Mouse (Mus musculus): Measurements from ENCODE around the gene Dscaml1.

The Dscaml1 gene

GRCm38 (mm10) chr9:45454889-45455610 lies 28.6 kb downstream of the Dscaml1 start:
- no peak for DNase-seq (ENCODE audit: low spot score)

GRCm38 (mm10) chr9:45457200-45457599 lies 30.8 kb downstream of the Dscaml1 start:
- DNase-seq (ENCODE audit: low spot score), result no peak

- no peak for DNase-seq (ENCODE audit: low spot score)
Measured at GRCm38 (mm10) chr9:45458363-45458762, 31.9 kb downstream of the Dscaml1 start.

DNA sequence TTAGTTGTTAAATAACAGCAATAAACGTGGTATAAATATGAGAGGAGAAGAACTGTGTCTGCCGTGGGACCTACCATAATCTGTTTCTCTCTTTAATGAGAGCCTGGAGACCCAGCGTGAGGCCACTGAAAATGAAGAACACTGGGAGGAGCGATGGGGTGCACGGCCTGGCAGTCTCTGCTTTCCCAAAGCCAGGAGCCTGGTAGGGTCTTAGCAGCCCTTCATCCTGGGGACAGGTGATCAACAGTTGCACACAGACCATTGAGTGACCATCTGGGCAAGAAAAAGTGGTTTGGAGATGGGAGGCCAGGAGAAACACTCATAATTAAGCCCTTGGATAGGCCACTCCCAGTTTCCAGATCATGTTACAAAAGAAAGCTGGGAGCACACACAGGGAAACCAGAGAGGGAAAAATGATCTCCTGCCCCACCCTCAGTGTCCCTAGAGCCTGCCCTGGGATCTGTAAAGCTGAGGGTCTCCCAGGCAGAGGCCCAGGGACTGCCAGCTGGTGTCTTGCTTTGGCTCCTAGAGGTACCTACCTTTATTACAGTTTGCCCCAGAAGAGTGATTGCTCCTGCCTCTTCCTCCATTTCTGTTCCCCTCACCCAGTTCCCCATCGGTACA lies 39.1 kb downstream of the Dscaml1 start:
- DNase-seq (ENCODE audit: low spot score), result no peak

- DNase-seq (ENCODE audit: low spot score), result no peak
Measured at GRCm38 (mm10) chr9:45468235-45468634, 41.8 kb downstream of the Dscaml1 start.

DNA sequence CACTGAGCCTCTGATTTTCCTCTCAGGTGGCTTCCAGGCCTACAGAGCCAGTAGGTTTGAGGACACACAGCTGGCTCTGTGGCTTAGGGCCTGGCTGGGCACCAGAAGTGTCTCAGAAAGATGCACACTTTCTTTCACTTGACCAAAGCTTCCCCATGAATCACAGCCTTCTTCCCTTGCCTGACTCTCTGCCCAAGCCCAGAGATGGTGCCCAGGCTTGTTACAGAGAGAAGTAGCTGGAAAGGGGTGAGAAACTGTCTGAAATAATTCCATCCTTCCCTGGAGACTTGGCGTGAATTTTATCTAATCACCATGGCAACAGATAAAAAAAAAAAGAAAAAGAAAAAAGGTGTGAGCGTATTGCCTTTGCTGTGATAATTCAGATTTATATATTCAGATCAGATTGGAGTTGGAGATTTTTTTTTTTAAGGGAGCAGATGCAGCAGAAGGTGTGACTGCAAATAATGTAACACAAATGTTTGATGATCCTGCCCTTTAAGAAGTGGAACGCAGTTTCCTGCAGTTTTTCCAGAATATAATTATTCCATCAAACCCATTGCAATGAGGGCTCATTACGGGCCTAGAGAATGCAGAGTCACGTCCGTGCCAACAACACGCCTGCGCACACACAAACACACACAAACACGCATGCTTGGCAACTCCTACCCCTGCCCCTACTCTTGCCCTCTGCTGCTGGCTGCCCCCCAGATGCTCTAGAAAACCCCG lies 44.5 kb downstream of the Dscaml1 start:
- DNase-seq (ENCODE audit: low spot score), result no peak

- DNase-seq (ENCODE audit: low spot score), result no peak
Measured at GRCm38 (mm10) chr9:45471691-45472090, 45.3 kb downstream of the Dscaml1 start.

- no peak for DNase-seq (ENCODE audit: low spot score)
Measured at GRCm38 (mm10) chr9:45474874-45475273, 48.4 kb downstream of the Dscaml1 start.

GRCm38 (mm10) chr9:45480936-45481335 lies 54.5 kb downstream of the Dscaml1 start:
- no peak for DNase-seq (ENCODE audit: low spot score)

GRCm38 (mm10) chr9:45486665-45487074 lies 60.2 kb downstream of the Dscaml1 start:
- DNase-seq (ENCODE audit: low spot score), result no peak

DNA sequence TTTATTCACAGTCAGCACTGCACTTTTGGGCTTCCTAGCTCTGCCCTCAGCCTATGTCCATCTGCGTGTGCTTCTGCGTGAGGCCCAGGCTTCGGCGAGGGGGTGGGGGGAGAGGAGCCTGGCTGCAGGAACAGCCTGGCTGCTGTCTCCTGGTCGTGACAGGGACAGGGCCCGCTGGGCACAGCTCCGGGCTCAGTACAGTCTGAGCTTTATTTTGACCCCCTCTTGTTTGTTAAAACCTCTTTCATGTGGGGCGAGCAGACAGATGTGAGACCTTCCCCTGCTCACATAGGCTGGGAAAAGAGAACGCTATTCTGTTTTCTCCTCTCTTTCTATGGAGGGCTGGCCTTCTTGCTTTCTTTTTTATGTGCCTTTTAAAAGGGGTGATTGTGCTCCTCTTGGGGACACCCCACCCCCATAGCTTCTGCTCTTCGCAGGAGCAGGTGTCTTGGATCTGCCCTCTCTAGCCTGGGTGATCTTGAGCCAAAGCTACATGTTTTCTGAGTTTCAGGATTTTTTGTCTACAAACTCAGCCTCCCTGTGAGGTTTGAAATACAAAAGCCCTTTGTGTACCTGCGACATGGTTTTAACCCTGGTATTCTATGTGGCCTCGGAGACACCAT lies 60.9 kb downstream of the Dscaml1 start:
- no peak for DNase-seq (ENCODE audit: low spot score)

DNA sequence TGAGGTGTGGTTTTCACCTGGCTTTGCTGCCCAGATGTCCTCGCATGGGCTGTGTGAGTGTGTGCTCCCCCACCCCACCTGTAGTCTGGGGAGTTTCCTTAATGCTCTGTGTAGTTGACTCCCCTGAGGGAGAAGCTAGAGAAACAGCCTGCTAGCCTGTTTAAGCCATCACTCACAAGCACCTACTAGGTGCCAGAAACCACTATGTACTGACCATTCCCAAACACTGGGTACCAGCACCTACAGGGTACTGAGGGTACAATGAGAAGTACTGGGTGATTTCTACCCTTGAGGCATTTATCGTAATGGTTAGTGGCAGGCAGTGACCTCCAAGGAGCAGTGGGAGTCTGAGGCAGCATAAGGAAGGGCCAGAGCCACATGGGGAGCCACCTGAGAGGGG lies 64.5 kb downstream of the Dscaml1 start:
- no peak for DNase-seq (ENCODE audit: low spot score)

DNA sequence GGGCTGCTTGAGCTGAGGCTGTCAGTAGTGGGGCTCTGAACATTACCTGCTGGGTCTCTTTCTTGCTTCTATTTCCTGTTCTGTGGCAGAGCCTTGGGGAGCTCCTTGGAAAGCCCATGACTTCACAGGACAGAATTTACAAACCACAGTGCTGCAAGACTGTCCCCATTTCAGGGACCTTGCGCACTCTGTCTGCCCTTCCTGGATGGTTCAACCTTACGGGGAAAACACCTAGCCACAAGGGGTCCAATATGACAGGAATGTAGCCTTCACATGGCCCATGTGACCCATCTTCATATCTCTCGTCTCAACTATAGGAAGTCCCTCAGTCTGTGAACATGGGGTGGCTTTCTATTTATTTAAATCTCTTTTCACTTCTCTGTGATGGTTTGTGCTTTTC lies 68.5 kb downstream of the Dscaml1 start:
- no peak for DNase-seq (ENCODE audit: low spot score)

GRCm38 (mm10) chr9:45496340-45496739 lies 69.9 kb downstream of the Dscaml1 start:
- DNase-seq (ENCODE audit: low spot score), result no peak

GRCm38 (mm10) chr9:45496944-45497343 lies 70.5 kb downstream of the Dscaml1 start:
- DNase-seq (ENCODE audit: low spot score), result no peak

DNA sequence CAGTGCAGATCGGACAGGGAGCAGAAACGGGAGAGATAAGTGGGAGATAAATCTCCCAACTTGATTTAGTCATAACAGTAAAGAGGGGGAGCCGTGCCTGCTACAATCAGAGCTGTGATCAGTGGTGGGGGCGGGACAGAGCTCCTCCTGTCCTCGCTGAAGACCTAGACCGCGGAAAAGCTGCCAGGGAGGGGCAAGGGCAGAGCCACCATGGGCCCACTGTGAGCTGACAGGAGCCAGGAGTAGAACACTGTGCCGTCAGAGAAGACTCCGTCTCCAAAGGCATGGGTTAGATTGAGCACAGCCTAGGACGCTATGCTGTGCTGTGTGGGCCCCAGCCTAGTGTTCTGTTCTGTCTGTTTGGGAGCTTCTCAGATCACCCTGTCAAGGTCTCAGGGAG lies 72.8 kb downstream of the Dscaml1 start:
- peak; percentile 51 for DNase-seq (ENCODE audit: low spot score)

- peak; percentile 67 for DNase-seq (ENCODE audit: low spot score)
Measured at GRCm38 (mm10) chr9:45500071-45500595, 73.7 kb downstream of the Dscaml1 start.

DNA sequence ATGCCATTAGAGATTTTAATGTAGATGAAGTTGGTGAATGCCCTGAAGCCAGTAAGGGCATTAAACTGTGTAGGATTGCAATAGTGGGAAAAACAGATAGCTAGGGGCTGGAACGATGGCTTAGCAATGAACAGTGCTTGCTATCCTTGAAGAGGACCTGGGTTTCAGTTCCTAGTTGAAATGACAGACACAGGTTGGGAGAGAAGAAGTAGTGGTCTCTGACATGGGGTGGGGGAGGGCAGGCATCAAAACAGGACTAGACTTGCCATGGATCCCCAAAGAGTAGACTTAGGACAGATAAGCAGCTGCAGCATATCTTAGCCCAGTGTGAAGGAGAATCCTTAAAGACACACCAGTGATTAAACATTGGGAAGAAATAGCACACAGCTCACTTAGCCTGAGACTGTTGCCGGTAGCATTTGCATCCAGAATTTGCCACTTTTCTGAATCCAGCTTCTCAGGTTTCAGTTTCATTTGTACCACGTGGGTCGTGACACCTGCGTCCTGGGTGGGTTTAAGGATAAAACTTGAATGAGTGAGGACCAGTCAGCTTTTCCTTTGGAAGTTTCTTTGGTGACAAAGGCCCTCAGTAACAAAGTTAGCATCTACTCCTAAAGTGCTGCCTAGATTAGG lies 75.0 kb downstream of the Dscaml1 start:
- DNase-seq (ENCODE audit: low spot score), result no peak

DNA sequence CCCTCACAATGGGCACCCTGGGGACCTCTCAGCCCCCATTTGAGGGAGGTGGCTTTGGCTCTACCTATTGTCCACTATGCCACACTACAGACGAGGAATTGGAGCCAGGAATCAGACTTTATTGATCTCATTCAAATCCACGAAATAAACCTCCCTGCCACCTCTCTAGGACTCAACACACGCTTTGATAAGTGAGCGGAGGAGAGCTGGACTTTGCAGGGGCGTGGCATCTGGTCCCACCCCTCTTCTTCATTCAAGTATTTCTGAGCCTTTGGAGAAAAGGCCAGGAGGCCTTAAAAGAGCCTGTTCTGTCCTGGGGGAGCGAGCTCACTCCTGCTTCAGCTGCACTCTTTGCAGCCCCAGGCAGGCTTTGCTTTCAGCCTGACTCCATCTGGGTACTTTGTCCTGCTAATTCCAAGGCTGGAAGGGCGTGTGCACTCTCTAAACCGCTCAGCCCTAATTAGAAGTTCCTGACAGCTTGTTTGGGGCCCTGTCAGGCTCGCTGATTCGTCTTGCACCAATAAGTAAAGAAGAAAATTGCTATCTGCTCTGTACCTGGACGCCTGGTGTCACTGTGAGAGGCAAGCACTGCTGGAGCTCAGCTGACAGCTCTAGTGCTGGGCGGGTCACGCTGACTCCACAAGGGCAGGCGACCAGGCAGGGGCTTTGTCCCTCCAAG lies 75.7 kb downstream of the Dscaml1 start:
- peak; percentile 22 for DNase-seq (ENCODE audit: low spot score)

- DNase-seq (ENCODE audit: low spot score), result peak; percentile 64
Measured at GRCm38 (mm10) chr9:45504977-45505376, 78.5 kb downstream of the Dscaml1 start.

- DNase-seq (ENCODE audit: low spot score), result peak; percentile 22
Measured at GRCm38 (mm10) chr9:45505487-45505939, 79.1 kb downstream of the Dscaml1 start.

Data from urinary bladder, postnatal 14 days (tissue).